Mouse (Mus musculus) heart, embryonic 10.5 days (tissue): Measurements from ENCODE around the gene Ttc39b. TPM values are rescaled to one million over a fixed set of nuclear protein-coding genes. Genes with fewer than 3 reads are reported as not detected.
A peak's percentile ranks its signal among the peaks of the same experiment; 100 is the strongest.
"Not testable (repeated sequence)": the region's sequence is repeated elsewhere in the genome, so short reads cannot be mapped to it uniquely, and the experiment has no call there.

Experiments used
- DNase-seq: peaks from one replicate; pipeline ENCODE4 v3.0.0-alpha.2; 2017; ENCODE audit warnings: low spot score
- H3K27ac ChIP-seq: fragments of 300-500 bp; sonication (generic); 2 replicates; pipeline ENCODE4 v1.5.1; 2016; ENCODE audit warnings: mild to moderate bottlenecking
- H3K27me3 ChIP-seq: fragments of 300-500 bp; sonication (generic); 2 replicates; pipeline ENCODE4 v1.6.1; 2016; ENCODE audit warnings: mild to moderate bottlenecking; ENCODE audit not compliant: poor library complexity, insufficient read depth, severe bottlenecking
- H3K36me3 ChIP-seq: fragments of 300-500 bp; sonication (generic); 2 replicates; pipeline ENCODE4 v1.6.1; 2016; ENCODE audit warnings: mild to moderate bottlenecking, moderate library complexity
- H3K4me1 ChIP-seq: fragments of 300-500 bp; sonication (generic); 2 replicates; pipeline ENCODE4 v1.6.1; 2016; ENCODE audit warnings: mild to moderate bottlenecking
- H3K4me3 ChIP-seq: fragments of 300-500 bp; sonication (generic); 2 replicates; pipeline ENCODE4 v1.5.1; 2016; ENCODE audit warnings: mild to moderate bottlenecking, moderate library complexity
- H3K9me3 ChIP-seq: fragments of 300-500 bp; sonication (generic); 2 replicates; pipeline ENCODE4 v1.6.1; 2016; ENCODE audit warnings: mild to moderate bottlenecking, moderate library complexity
- WGBS: fragments of 180-500 bp; shearing (Covaris S2); methylation state at CpG from one replicate; pipeline ENCODE4 v1.1.7; 2016; 5-methylcytosine and 5-hydroxymethylcytosine counted together
- polyA plus RNA-seq: library from polyadenylated mRNA; unstranded; fragments of >200 nt; fragmentation: Nextera tagmentation; extraction: Ambion mirVana; gene quantifications from 2 replicates; pipeline ENCODE4 v1.2.1, GENCODE M21; 2016

The Ttc39b gene
- polyA plus RNA-seq, 1 experiment from 2014 or later = 3.1 TPM

GRCm38 (mm10) chr4:83261998-83262397 is 62.1 kb downstream of the Ttc39b start:
- Histone ChIP-seq H3K4me3 (no peak overlapping the region), H3K4me1 (no peaks in the 10 kb centered on the region), H3K27ac (no peak overlapping the region), H3K36me3 (no peaks in the 10 kb centered on the region), H3K27me3 (no peaks in the 10 kb centered on the region), H3K9me3 (no peaks in the 10 kb centered on the region)
- 19% methylated on average over 2 of the region's 2 CpGs for WGBS
- no peak for DNase-seq

- peak; percentile 53 for DNase-seq
- 69% methylated on average over 4 of the region's 4 CpGs for WGBS
These were observed 64.4 kb downstream of the Ttc39b start for GRCm38 (mm10) chr4:83259690-83260089.

DNA sequence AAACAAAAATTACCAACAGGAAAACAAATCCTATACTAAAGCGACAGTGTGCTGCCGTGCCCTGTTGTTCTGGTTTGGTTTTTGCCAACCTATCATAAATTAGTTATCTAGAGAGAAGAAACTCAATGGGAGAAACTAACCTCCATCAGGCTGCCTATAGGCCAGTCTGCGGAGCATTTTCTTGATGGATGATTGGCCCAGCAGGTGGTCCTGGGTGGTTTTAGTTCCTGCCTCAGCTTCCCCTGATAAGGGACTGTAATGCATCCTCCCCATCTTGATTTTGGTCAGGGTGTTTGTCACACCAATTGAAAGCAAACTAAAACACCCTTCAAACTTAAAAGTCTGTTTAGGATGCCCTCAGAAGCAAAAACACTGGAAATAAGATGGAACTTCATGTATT is 65.8 kb downstream of the Ttc39b start:
- Histone ChIP-seq H3K9me3 (no peaks in the 10 kb centered on the region), H3K4me3 (no peak overlapping the region), H3K27ac (no peak overlapping the region), H3K27me3 (no peaks in the 10 kb centered on the region), H3K36me3 (no peaks in the 10 kb centered on the region), H3K4me1 (no peaks in the 10 kb centered on the region)
- DNase-seq = no peak
- WGBS = 70% methylated on average over 3 of the region's 3 CpGs

More at GRCm38 (mm10) chr4:83259690-83260089, 64.4 kb downstream of the Ttc39b start:
- H3K4me3 ChIP-seq = no peak overlapping the region
- H3K36me3 ChIP-seq = no peaks in the 10 kb centered on the region
- H3K9me3 ChIP-seq = no peaks in the 10 kb centered on the region
- no peaks in the 10 kb centered on the region for H3K4me1 ChIP-seq
- no peaks in the 10 kb centered on the region for H3K27me3 ChIP-seq
- H3K27ac ChIP-seq = no peak overlapping the region

- Histone ChIP-seq H3K27ac (no peak overlapping the region), H3K4me1 (no peaks in the 10 kb centered on the region), H3K36me3 (no peaks in the 10 kb centered on the region), H3K9me3 (no peaks in the 10 kb centered on the region), H3K27me3 (no peaks in the 10 kb centered on the region), H3K4me3 (no peak overlapping the region)
- DNase-seq = peak; percentile 59
- WGBS = 63% methylated on average over 17 of the region's 17 CpGs
These were observed 66.5 kb downstream of the Ttc39b start for GRCm38 (mm10) chr4:83257279-83258260.

- Histone ChIP-seq H3K4me3 (no peak overlapping the region), H3K27me3 (no peaks in the 10 kb centered on the region), H3K36me3 (no peaks in the 10 kb centered on the region), H3K27ac (no peak overlapping the region), H3K4me1 (no peaks in the 10 kb centered on the region), H3K9me3 (no peaks in the 10 kb centered on the region)
- WGBS = 81% methylated on average over 11 of the region's 11 CpGs
- no peak for DNase-seq
These were observed 67.3 kb downstream of the Ttc39b start for GRCm38 (mm10) chr4:83256779-83257178.

GRCm38 (mm10) chr4:83254941-83255340 is 69.1 kb downstream of the Ttc39b start:
- Histone ChIP-seq H3K4me1 (no peaks in the 10 kb centered on the region), H3K9me3 (no peaks in the 10 kb centered on the region), H3K27me3 (no peaks in the 10 kb centered on the region), H3K36me3 (no peaks in the 10 kb centered on the region), H3K27ac (no peak overlapping the region), H3K4me3 (no peak overlapping the region)
- WGBS = 82% methylated on average over 10 of the region's 10 CpGs
- peak; percentile 64 for DNase-seq

- Histone ChIP-seq H3K27me3 (no peaks in the 10 kb centered on the region), H3K4me3 (no peak overlapping the region), H3K4me1 (no peaks in the 10 kb centered on the region), H3K27ac (no peak overlapping the region), H3K9me3 (no peaks in the 10 kb centered on the region), H3K36me3 (no peaks in the 10 kb centered on the region)
- no peak for DNase-seq
- 85% methylated on average over 6 of the region's 6 CpGs for WGBS
These were observed 70.4 kb downstream of the Ttc39b start for GRCm38 (mm10) chr4:83253679-83254078.

GRCm38 (mm10) chr4:83243706-83244105 is 80.3 kb downstream of the Ttc39b start:
- Histone ChIP-seq H3K4me3 (no peak overlapping the region), H3K27me3 (no peaks in the 10 kb centered on the region), H3K27ac (no peak overlapping the region), H3K4me1 (no peaks in the 10 kb centered on the region), H3K9me3 (no peaks in the 10 kb centered on the region), H3K36me3 (0 out of 2 replicates have a peak, but pooled peaks cover 4% of the 10 kb centered on the region)
- DNase-seq = no peak
- 84% methylated on average over 10 of the region's 10 CpGs for WGBS

GRCm38 (mm10) chr4:83241630-83242029 is 82.4 kb downstream of the Ttc39b start:
- no peaks in the 10 kb centered on the region for H3K27me3 ChIP-seq
- no peaks in the 10 kb centered on the region for H3K9me3 ChIP-seq
- DNase-seq = no peak
- no peak overlapping the region for H3K27ac ChIP-seq
- H3K4me3 ChIP-seq = no peak overlapping the region
- H3K4me1 ChIP-seq = no peaks in the 10 kb centered on the region
- H3K36me3 ChIP-seq = 0 out of 2 replicates have a peak, but pooled peaks cover 4% of the 10 kb centered on the region
- WGBS = 64% methylated on average over 5 of the region's 5 CpGs

- no peak overlapping the region for H3K4me3 ChIP-seq
- H3K27me3 ChIP-seq = no peaks in the 10 kb centered on the region
- no peak for DNase-seq
- no peaks in the 10 kb centered on the region for H3K36me3 ChIP-seq
- no peak overlapping the region for H3K27ac ChIP-seq
- 87% methylated on average over 5 of the region's 5 CpGs for WGBS
- H3K4me1 ChIP-seq = peaks cover 5% of the 10 kb centered on the region
- no peaks in the 10 kb centered on the region for H3K9me3 ChIP-seq
These were observed 86.4 kb downstream of the Ttc39b start for GRCm38 (mm10) chr4:83237656-83238055.

- 72% methylated on average over 2 of the region's 3 CpGs for WGBS
- H3K36me3 ChIP-seq, H3K9me3 ChIP-seq, H3K4me3 ChIP-seq, DNase-seq, H3K4me1 ChIP-seq, H3K27ac ChIP-seq, H3K27me3 ChIP-seq: not testable (repeated sequence)
These were observed 88.8 kb downstream of the Ttc39b start for GRCm38 (mm10) chr4:83235304-83235703.

- no peak overlapping the region for H3K27ac ChIP-seq
- no peaks in the 10 kb centered on the region for H3K9me3 ChIP-seq
- 90% methylated on average over 11 of the region's 11 CpGs for WGBS
- H3K36me3 ChIP-seq = no peaks in the 10 kb centered on the region
- no peak for DNase-seq
- H3K4me1 ChIP-seq = peaks cover 5% of the 10 kb centered on the region
- no peak overlapping the region for H3K4me3 ChIP-seq
- H3K27me3 ChIP-seq = 0 out of 2 replicates have a peak, but pooled peaks cover 3% of the 10 kb centered on the region
These were observed 89.3 kb downstream of the Ttc39b start for GRCm38 (mm10) chr4:83234739-83235138.

- H3K36me3 ChIP-seq = no peaks in the 10 kb centered on the region
- H3K4me1 ChIP-seq = peaks cover 5% of the 10 kb centered on the region
- WGBS = 89% methylated on average over 7 of the region's 7 CpGs
- DNase-seq = no peak
- no peaks in the 10 kb centered on the region for H3K9me3 ChIP-seq
- H3K27me3 ChIP-seq = 0 out of 2 replicates have a peak, but pooled peaks cover 3% of the 10 kb centered on the region
- no peak overlapping the region for H3K27ac ChIP-seq
- no peak overlapping the region for H3K4me3 ChIP-seq
These were observed 89.9 kb downstream of the Ttc39b start for GRCm38 (mm10) chr4:83234132-83234531.
